Mouse (Mus musculus) midbrain, embryonic 16.5 days (tissue): ENCODE measurements around the gene Osbpl5. TPM values are rescaled to one million over a fixed set of nuclear protein-coding genes. Genes with fewer than 3 reads are reported as not detected.
"Not testable (repeated sequence)": the region's sequence is repeated elsewhere in the genome, so short reads cannot be mapped to it uniquely, and the experiment has no call there.

Source experiments
- ATAC-seq: fragments of 200-750 bp; cut with Nextera tagmentation; 2 replicates; pipeline ENCODE4 v1.8.0; 2017; ENCODE audit warnings: moderate TSS enrichment
- H3K27ac ChIP-seq: fragments of 300-500 bp; sonication (generic); 2 replicates; pipeline ENCODE4 v1.5.1; 2014; ENCODE audit warnings: mild to moderate bottlenecking, low read length, mixed read lengths
- H3K27me3 ChIP-seq: fragments of 300-500 bp; sonication (generic); 2 replicates; pipeline ENCODE4 v1.6.1; 2014; ENCODE audit warnings: low read depth, low read length, mixed read lengths; ENCODE audit not compliant: control insufficient read depth, insufficient read depth
- H3K36me3 ChIP-seq: fragments of 300-500 bp; sonication (generic); 2 replicates; pipeline ENCODE4 v1.6.1; 2014; ENCODE audit warnings: mild to moderate bottlenecking, low read length, moderate library complexity, mixed read lengths; ENCODE audit not compliant: control insufficient read depth, insufficient read depth
- H3K4me1 ChIP-seq: fragments of 300-500 bp; sonication (generic); 2 replicates; pipeline ENCODE4 v1.6.1; 2014; ENCODE audit warnings: mild to moderate bottlenecking, low read length, mixed read lengths; ENCODE audit not compliant: control insufficient read depth, insufficient read depth
- H3K4me2 ChIP-seq: fragments of 300-500 bp; sonication (generic); 2 replicates; pipeline ENCODE4 v1.6.1; 2014; ENCODE audit warnings: mild to moderate bottlenecking, low read length, mixed read lengths
- H3K4me3 ChIP-seq: fragments of 300-500 bp; sonication (generic); 2 replicates; pipeline ENCODE4 v1.5.1; 2014; ENCODE audit warnings: low read depth, mild to moderate bottlenecking, low read length, moderate library complexity, mixed read lengths
- H3K9ac ChIP-seq: fragments of 300-500 bp; sonication (generic); 2 replicates; pipeline ENCODE4 v1.6.1; 2014; ENCODE audit warnings: low read depth, low read length, mixed read lengths
- H3K9me3 ChIP-seq: fragments of 300-500 bp; sonication (generic); replicated peaks from 2 replicates; pipeline ENCODE4 v1.6.1; 2014; ENCODE audit warnings: mild to moderate bottlenecking, low read length, mixed read lengths; ENCODE audit not compliant: control insufficient read depth, poor library complexity, severe bottlenecking
- WGBS: fragments of 180-500 bp; shearing (Covaris S2); extraction: QIAGEN DNeasy Blood & Tissue Kit; methylation state at CpG from one replicate; pipeline ENCODE4 v1.1.7; 2014; 5-methylcytosine and 5-hydroxymethylcytosine counted together
- polyA plus RNA-seq: library from polyadenylated mRNA; unstranded; fragments of >200 nt; fragmentation: Nextera tagmentation; extraction: Ambion mirVana; gene quantifications from 2 replicates; pipeline ENCODE4 v1.2.1, GENCODE M21; 2015

Gene Osbpl5
- polyA plus RNA-seq, 1 experiment from 2014 or later: 43.8 TPM

- Histone ChIP-seq H3K27ac (no peak overlapping the region), H3K4me3 (no peak overlapping the region), H3K9ac (no peak overlapping the region), H3K4me2 (no peak overlapping the region), H3K9me3 (no peaks in the 10 kb centered on the region), H3K27me3 (no peaks in the 10 kb centered on the region), H3K36me3 (peaks cover 68% of the 10 kb centered on the region), H3K4me1 (no peaks in the 10 kb centered on the region)
- ATAC-seq: no peak
- 68% methylated on average over 2 of the region's 2 CpGs for WGBS
Measured at GRCm38 (mm10) chr7:143696140-143696539, 60.6 kb downstream of the Osbpl5 start.

- H3K4me3 ChIP-seq: no peak overlapping the region
- H3K27me3 ChIP-seq: no peaks in the 10 kb centered on the region
- no peak overlapping the region for H3K4me2 ChIP-seq
- WGBS: 96% methylated on average over 7 of the region's 7 CpGs
- no peak overlapping the region for H3K27ac ChIP-seq
- H3K9ac ChIP-seq: no peak overlapping the region
- H3K36me3 ChIP-seq: peaks cover 79% of the 10 kb centered on the region
- H3K4me1 ChIP-seq: no peaks in the 10 kb centered on the region
- ATAC-seq: no peak
- no peaks in the 10 kb centered on the region for H3K9me3 ChIP-seq
Measured at GRCm38 (mm10) chr7:143694550-143694949, 62.2 kb downstream of the Osbpl5 start.

- no peak overlapping the region for H3K4me2 ChIP-seq
- H3K9me3 ChIP-seq: no peaks in the 10 kb centered on the region
- peaks cover 82% of the 10 kb centered on the region for H3K36me3 ChIP-seq
- 89% methylated on average over 12 of the region's 12 CpGs for WGBS
- H3K27me3 ChIP-seq: no peaks in the 10 kb centered on the region
- no peak overlapping the region for H3K27ac ChIP-seq
- H3K4me1 ChIP-seq: no peaks in the 10 kb centered on the region
- no peak overlapping the region for H3K9ac ChIP-seq
- no peak for ATAC-seq
- no peak overlapping the region for H3K4me3 ChIP-seq
Measured at GRCm38 (mm10) chr7:143692746-143693510, 63.9 kb downstream of the Osbpl5 start.

- no peak overlapping the region for H3K27ac ChIP-seq
- peaks cover 83% of the 10 kb centered on the region for H3K36me3 ChIP-seq
- WGBS: 95% methylated on average over 4 of the region's 4 CpGs
- no peaks in the 10 kb centered on the region for H3K27me3 ChIP-seq
- no peaks in the 10 kb centered on the region for H3K4me1 ChIP-seq
- H3K9ac ChIP-seq: no peak overlapping the region
- no peak for ATAC-seq
- H3K4me3 ChIP-seq: no peak overlapping the region
- H3K9me3 ChIP-seq: no peaks in the 10 kb centered on the region
- H3K4me2 ChIP-seq: no peak overlapping the region
Measured at GRCm38 (mm10) chr7:143691909-143692308, 64.9 kb downstream of the Osbpl5 start.

- Histone ChIP-seq H3K4me3 (no peak overlapping the region), H3K9me3 (no peaks in the 10 kb centered on the region), H3K9ac (no peak overlapping the region), H3K4me1 (no peaks in the 10 kb centered on the region), H3K27ac (no peak overlapping the region), H3K4me2 (no peak overlapping the region), H3K27me3 (no peaks in the 10 kb centered on the region), H3K36me3 (peaks cover 77% of the 10 kb centered on the region)
- 93% methylated on average over 5 of the region's 5 CpGs for WGBS
- no peak for ATAC-seq
Measured at GRCm38 (mm10) chr7:143691181-143691580, 65.6 kb downstream of the Osbpl5 start.

GRCm38 (mm10) chr7:143689946-143690345, 66.8 kb downstream of the Osbpl5 start:
- 86% methylated on average over 4 of the region's 4 CpGs for WGBS

GRCm38 (mm10) chr7:143689481-143689880, 67.3 kb downstream of the Osbpl5 start:
- no peak overlapping the region for H3K9ac ChIP-seq
- ATAC-seq: no peak
- peaks cover 63% of the 10 kb centered on the region for H3K36me3 ChIP-seq
- H3K27ac ChIP-seq: no peak overlapping the region
- 81% methylated on average over 7 of the region's 7 CpGs for WGBS
- H3K4me1 ChIP-seq: peaks cover 5% of the 10 kb centered on the region; the same call in 1 of the 2 replicates
- H3K27me3 ChIP-seq: no peaks in the 10 kb centered on the region; the same call in 1 of the 2 replicates
- H3K9me3 ChIP-seq: no peaks in the 10 kb centered on the region
- no peak overlapping the region for H3K4me3 ChIP-seq
- no peak overlapping the region for H3K4me2 ChIP-seq

More at GRCm38 (mm10) chr7:143689946-143690345, 66.8 kb downstream of the Osbpl5 start:
- no peaks in the 10 kb centered on the region; the same call in 1 of the 2 replicates for H3K27me3 ChIP-seq
- no peaks in the 10 kb centered on the region for H3K9me3 ChIP-seq
- H3K36me3 ChIP-seq: peaks cover 68% of the 10 kb centered on the region
- ATAC-seq: no peak
- no peak overlapping the region for H3K4me2 ChIP-seq
- H3K27ac ChIP-seq: no peak overlapping the region
- no peak overlapping the region for H3K4me3 ChIP-seq
- no peak overlapping the region for H3K9ac ChIP-seq
- peaks cover 5% of the 10 kb centered on the region; the same call in 1 of the 2 replicates for H3K4me1 ChIP-seq

- WGBS: 73% methylated on average over 3 of the region's 3 CpGs
- not testable (repeated sequence) for H3K27ac ChIP-seq, ATAC-seq, H3K27me3 ChIP-seq, H3K4me3 ChIP-seq, H3K9ac ChIP-seq, H3K4me1 ChIP-seq, H3K9me3 ChIP-seq, H3K4me2 ChIP-seq
- H3K36me3 ChIP-seq: peaks cover 36% of the 10 kb centered on the region
Measured at GRCm38 (mm10) chr7:143686676-143687075, 70.1 kb downstream of the Osbpl5 start.

- not testable (repeated sequence) for H3K4me1 ChIP-seq, H3K9ac ChIP-seq, H3K9me3 ChIP-seq, H3K27me3 ChIP-seq, H3K27ac ChIP-seq, H3K4me3 ChIP-seq, ATAC-seq, H3K4me2 ChIP-seq
- H3K36me3 ChIP-seq: peaks cover 31% of the 10 kb centered on the region
- WGBS: 64% methylated on average over 4 of the region's 4 CpGs
Measured at GRCm38 (mm10) chr7:143686191-143686590, 70.6 kb downstream of the Osbpl5 start.
